24 mouse cellular contexts compared by ENCODE assay signal in the genomic region with DNA sequence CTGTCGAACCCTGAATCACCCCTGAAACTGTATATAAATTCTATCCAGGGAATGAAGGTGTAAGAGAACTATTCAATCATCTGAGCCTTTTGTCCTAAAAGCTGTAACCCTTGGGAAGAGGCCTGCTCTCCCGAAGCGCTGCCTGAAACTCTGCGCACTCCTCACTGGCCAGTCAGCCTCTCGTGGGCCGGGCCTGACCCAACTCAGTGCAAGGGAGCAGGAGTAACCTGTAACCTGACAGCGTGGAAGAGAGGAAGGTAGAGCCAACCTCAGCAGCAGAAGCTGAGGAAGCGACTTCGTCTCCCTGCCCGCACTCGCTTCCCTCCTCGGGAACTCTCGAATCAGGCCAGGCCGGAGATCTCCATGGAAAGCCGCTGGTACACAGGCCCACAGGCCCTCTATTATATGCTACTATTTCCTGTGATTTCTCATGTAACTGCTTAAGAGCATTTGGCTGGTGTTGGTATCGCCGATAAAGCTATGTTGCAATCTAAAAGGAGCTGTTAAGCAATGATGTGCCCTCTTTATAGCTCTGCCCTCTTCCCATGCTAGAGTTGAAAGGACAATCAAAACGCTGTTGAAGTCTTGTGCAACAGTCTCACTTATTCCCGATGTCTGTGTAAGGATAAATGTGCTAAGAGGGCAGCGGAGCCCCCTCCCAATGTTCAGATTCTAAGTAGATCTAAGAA. TPM values are rescaled to one million over a fixed set of nuclear protein-coding genes. Genes with fewer than 3 reads are reported as not detected.
A peak's percentile ranks its signal among the peaks of the same experiment; 100 is the strongest.
DNase-seq lines count a peak whose midpoint lies in the region; ATAC-seq and TF ChIP-seq lines count a peak whose summit lies in the region.
"Had no signal": no experiment of that assay in that cellular context is flagged by ENCODE, and none has a peak within 500 bp of the region (broad histone marks: within the 10 kb centered on the region; RNA-seq: fewer than 3 reads in every experiment).

No protein-coding gene starts in this region.

- 84% methylated on average over 20 of the region's 20 CpGs for WGBS in heart, embryonic 12.5 days
- WGBS in lung, postnatal 0 days: 55% methylated on average over 20 of the region's 20 CpGs
- WGBS in forebrain, embryonic 13.5 days: 85% methylated on average over 20 of the region's 20 CpGs
- WGBS in midbrain, postnatal 0 days: 88% methylated on average over 20 of the region's 20 CpGs

- H3K36me3 ChIP-seq in heart, embryonic 12.5 days: no peaks in the 10 kb centered on the region
- H3K36me3 ChIP-seq in lung, postnatal 0 days (ENCODE audit: insufficient read depth, low read length): no peaks in the 10 kb centered on the region
- no peaks in the 10 kb centered on the region for H3K36me3 ChIP-seq in forebrain, embryonic 13.5 days (ENCODE audit: poor library complexity, severe bottlenecking)
- H3K36me3 ChIP-seq in midbrain, postnatal 0 days (ENCODE audit: insufficient read depth, low read length): no peaks in the 10 kb centered on the region
- H3K36me3 ChIP-seq: embryonic facial prominence, embryonic 10.5 days; G1E; hindbrain, embryonic 15.5 days; limb, embryonic 10.5 days; liver, embryonic 12.5 days; midbrain, embryonic 13.5 days; neural tube, embryonic 13.5 days had no signal

- peak; percentile 81 for TF ChIP-seq EP300 in lung, postnatal 0 days (IDR thresholded peaks at IDR 0.05)

- H3K4me2 ChIP-seq in heart, embryonic 12.5 days: no peak overlapping the region
- H3K4me2 ChIP-seq in lung, postnatal 0 days (replicated peaks; ENCODE audit: low read depth, low read length): no peak overlapping the region
- no peak overlapping the region for H3K4me2 ChIP-seq in forebrain, embryonic 13.5 days
- no peak overlapping the region for H3K4me2 ChIP-seq in midbrain, postnatal 0 days (ENCODE audit: low read depth, low read length, poor library complexity, severe bottlenecking)
- H3K4me2 ChIP-seq: hindbrain, embryonic 15.5 days; liver, embryonic 12.5 days; midbrain, embryonic 13.5 days; neural tube, embryonic 13.5 days had no signal

- TF ChIP-seq CTCF in lung, postnatal 0 days (IDR thresholded peaks at IDR 0.05): no peak
- TF ChIP-seq CTCF in midbrain, postnatal 0 days (IDR thresholded peaks at IDR 0.05): no peak

- no peaks in the 10 kb centered on the region for H3K27me3 ChIP-seq in heart, embryonic 12.5 days (replicated peaks)
- no peaks in the 10 kb centered on the region for H3K27me3 ChIP-seq in lung, postnatal 0 days (replicated peaks; ENCODE audit: insufficient read depth, low read length)
- no peaks in the 10 kb centered on the region for H3K27me3 ChIP-seq in forebrain, embryonic 13.5 days
- no peaks in the 10 kb centered on the region for H3K27me3 ChIP-seq in midbrain, postnatal 0 days (ENCODE audit: insufficient read depth, low read length)
- H3K27me3 ChIP-seq: hindbrain, embryonic 15.5 days; liver, embryonic 12.5 days; midbrain, embryonic 13.5 days; neural tube, embryonic 13.5 days had no signal

- H3K27ac ChIP-seq in heart, embryonic 12.5 days (ENCODE audit: poor library complexity, severe bottlenecking): no peak overlapping the region
- peak overlapping the region; percentile 72 for H3K27ac ChIP-seq in lung, postnatal 0 days (ENCODE audit: low read length)
- no peak overlapping the region for H3K27ac ChIP-seq in forebrain, embryonic 13.5 days
- H3K27ac ChIP-seq in midbrain, postnatal 0 days (ENCODE audit: low read depth, low read length): no peak overlapping the region
- H3K27ac ChIP-seq: embryonic facial prominence, embryonic 10.5 days; hindbrain, embryonic 15.5 days; left cerebral cortex, adult 2 months; limb, embryonic 10.5 days; liver, embryonic 12.5 days; midbrain, embryonic 13.5 days; neural tube, embryonic 13.5 days had no signal

- H3K4me1 ChIP-seq in heart, embryonic 12.5 days (replicated peaks): no peaks in the 10 kb centered on the region
- H3K4me1 ChIP-seq in lung, postnatal 0 days (ENCODE audit: insufficient read depth, low read depth, low read length): no peaks in the 10 kb centered on the region; the same call in 1 of the 2 replicates
- no peaks in the 10 kb centered on the region for H3K4me1 ChIP-seq in forebrain, embryonic 13.5 days
- H3K4me1 ChIP-seq in midbrain, postnatal 0 days (ENCODE audit: insufficient read depth, low read length): no peaks in the 10 kb centered on the region
- H3K4me1 ChIP-seq: embryonic facial prominence, embryonic 10.5 days; hindbrain, embryonic 15.5 days; limb, embryonic 10.5 days; liver, embryonic 12.5 days; midbrain, embryonic 13.5 days; neural tube, embryonic 13.5 days had no signal

- no peak overlapping the region for H3K4me3 ChIP-seq in heart, embryonic 12.5 days
- no peak overlapping the region for H3K4me3 ChIP-seq in lung, postnatal 0 days (ENCODE audit: low read depth, low read length)
- no peak overlapping the region for H3K4me3 ChIP-seq in forebrain, embryonic 13.5 days
- H3K4me3 ChIP-seq in midbrain, postnatal 0 days (ENCODE audit: low read depth, low read length): no peak overlapping the region
- H3K4me3 ChIP-seq: embryonic facial prominence, embryonic 10.5 days; hindbrain, embryonic 15.5 days; left cerebral cortex, adult 2 months; limb, embryonic 10.5 days; liver, embryonic 12.5 days; midbrain, embryonic 13.5 days; neural tube, embryonic 13.5 days had no signal

- DNase-seq in heart, adult 11 months: peak; percentile 84
- DNase-seq in lung, postnatal 0 days (ENCODE audit: low spot score): peak; percentile 81
- DNase-seq in midbrain, postnatal 0 days (ENCODE audit: low spot score): no peak
- DNase-seq in heart, adult 9 months (ENCODE audit: low spot score in 2 of 2): no peak
- DNase-seq: cerebellum, adult 2 months; heart, postnatal 36 days; kidney, adult 11 months; kidney, postnatal 36 days; layer of hippocampus, adult 9-11 months; right cerebral cortex, adult 18-20 months; thymus, postnatal 14 days had no signal

- no peak overlapping the region for H3K9ac ChIP-seq in heart, embryonic 12.5 days
- H3K9ac ChIP-seq in lung, postnatal 0 days (replicated peaks; ENCODE audit: low read depth): no peak overlapping the region
- H3K9ac ChIP-seq in forebrain, embryonic 13.5 days: no peak overlapping the region
- no peak overlapping the region for H3K9ac ChIP-seq in midbrain, postnatal 0 days (replicated peaks; ENCODE audit: low read length, poor library complexity, severe bottlenecking)
- H3K9ac ChIP-seq: hindbrain, embryonic 15.5 days; liver, embryonic 12.5 days; midbrain, embryonic 13.5 days; neural tube, embryonic 13.5 days had no signal

- H3K9me3 ChIP-seq in heart, embryonic 12.5 days (replicated peaks): no peaks in the 10 kb centered on the region
- no peaks in the 10 kb centered on the region for H3K9me3 ChIP-seq in lung, postnatal 0 days (ENCODE audit: low read length)
- no peaks in the 10 kb centered on the region for H3K9me3 ChIP-seq in forebrain, embryonic 13.5 days (replicated peaks)
- no peaks in the 10 kb centered on the region for H3K9me3 ChIP-seq in midbrain, postnatal 0 days (ENCODE audit: low read length)
- H3K9me3 ChIP-seq: embryonic facial prominence, embryonic 10.5 days; hindbrain, embryonic 15.5 days; limb, embryonic 10.5 days; liver, embryonic 12.5 days; midbrain, embryonic 13.5 days; neural tube, embryonic 13.5 days had no signal

- ATAC-seq in heart, embryonic 12.5 days (ENCODE audit: insufficient number of reproducible peaks, low FRiP score): no peak
- peak; percentile 94 for ATAC-seq in granulocyte monocyte progenitor cell, adult 5-6 weeks (replicated peaks; ENCODE audit: poor library complexity, severe bottlenecking)
- ATAC-seq in lung, postnatal 0 days: peak; percentile 92
- peak; percentile 91 for ATAC-seq in megakaryocyte progenitor cell, adult 5-6 weeks (replicated peaks; ENCODE audit: poor library complexity)
- ATAC-seq in forebrain, embryonic 13.5 days: no peak
- ATAC-seq in midbrain, postnatal 0 days (ENCODE audit: low FRiP score): no peak
- ATAC-seq: forebrain, embryonic 16.5 days; liver, embryonic 12.5 days; midbrain, embryonic 13.5 days had no signal

RNA-seq across cellular contexts. Expression of gene Tbc1d4, which starts 60.0 kb away (rescaled TPM):
- 28.8 and 29.3 TPM in 2 replicates for polyA plus RNA-seq in heart, embryonic 12.5 days (2016; fragmentation: Nextera tagmentation; extraction: Ambion mirVana)
- 11.1 and 14.7 TPM in 2 replicates for total RNA-seq in granulocyte monocyte progenitor cell, adult 5-6 weeks (2014; fragmentation: Nextera tagmentation)
- 6.2 and 10.2 TPM in 2 replicates for total RNA-seq in granulocyte monocyte progenitor cell, adult 5-6 weeks (2017)
- polyA plus RNA-seq in lung, postnatal 0 days (2015; fragmentation: Nextera tagmentation; extraction: Ambion mirVana): 8.5 and 11.6 TPM in 2 replicates
- total RNA-seq in megakaryocyte progenitor cell, adult 5-6 weeks (2015): 9.4 and 11.5 TPM in 2 replicates
- 7.5 and 8.1 TPM in 2 replicates for total RNA-seq in megakaryocyte progenitor cell, adult 5-6 weeks (2017)
- 5.6 and 7.3 TPM in 2 replicates for polyA plus RNA-seq in forebrain, embryonic 13.5 days (2015; fragmentation: Nextera tagmentation; extraction: Ambion mirVana)
- 21.0 and 21.6 TPM in 2 replicates for total RNA-seq in midbrain, postnatal 0 days (2014; rRNA removed)
- polyA plus RNA-seq in midbrain, postnatal 0 days (2015; fragmentation: Nextera tagmentation; extraction: Ambion mirVana): 5.7 and 6.0 TPM in 2 replicates
- polyA plus RNA-seq: G1E had no signal

Comparison
In these comparisons a context has a peak if more than half of its experiments do, and no peak if none do; other contexts are left out.
1. DNase-seq: peak in heart, adult 11 months (single experiment) and lung, postnatal 0 days (single experiment); none in midbrain, postnatal 0 days (single experiment) and heart, adult 9 months (0 of 2).
2. ATAC-seq: peak in granulocyte monocyte progenitor cell, adult 5-6 weeks (single experiment), lung, postnatal 0 days (single experiment) and megakaryocyte progenitor cell, adult 5-6 weeks (single experiment); none in heart, embryonic 12.5 days (single experiment), forebrain, embryonic 13.5 days (single experiment) and midbrain, postnatal 0 days (single experiment).